Mouse (Mus musculus): ENCODE measurements at regions not wholly inside any gene's neighbourhood (a gene's known extent, or its start where the extent isn't known, plus 50 kb on each side); places are given as distances from the start of the nearest gene placed in this dataset.

- no peak for DNase-seq (ENCODE audit: low read depth, low spot score)
- peak; percentile 39 for ATAC-seq
- no peaks in the 10 kb centered on the region for H3K27me3 ChIP-seq
- ChIA-PET CTCF (interaction anchor here (1.2 kb wide), 1 partner anchor 18 kb away, joined by 3 read pairs; no protein-coding TSS in a partner anchor), POLR2A (no interaction called here)
- in situ Hi-C loops (cut with MboI; ENCODE audit: low pct_unique_long_range_greater_than_20kb): loop anchor here (25.0 kb wide), 3 partner anchors 311 to 1111 kb away; no protein-coding TSS in a partner anchor
- peak; percentile 55 for TF ChIP-seq CTCF (IDR thresholded peaks at IDR 0.05)
Measured at GRCm38 (mm10) chr17:54350881-54351280, 52.0 kb upstream of the Slc5a7 start.
